Mouse (Mus musculus) B cell, adult 2 months (primary cell): Measurements from ENCODE around the gene Defa2.
"Not testable (repeated sequence)": the region's sequence is repeated elsewhere in the genome, so short reads cannot be mapped to it uniquely, and the experiment has no call there.

Source experiments
- DNase-seq, 2 experiments: peaks; one replicate each; pipeline ENCODE4 v3.0.0; 2022

The Defa2 gene

GRCm38 (mm10) chr8:21378215-21378614, at the start of gene Defa2:
Gene Defa2, plus strand, starts transcription at chr8:21378515.
- DNase-seq: not testable (repeated sequence)

GRCm38 (mm10) chr8:21391511-21391910, 13.2 kb downstream of the Defa2 start, which contains the start of gene Defa33:
Gene Defa33, plus strand, starts transcription at chr8:21391811.
- DNase-seq: not testable (repeated sequence)

GRCm38 (mm10) chr8:21427111-21427510, 48.8 kb downstream of the Defa2 start, which contains the start of gene Defa36:
Gene Defa36, plus strand, starts transcription at chr8:21427411.
- DNase-seq: not testable (repeated sequence)
